Mouse (Mus musculus) embryo, embryonic 11.5 days (tissue): ENCODE data around the gene Npas3.

Source experiments
- DNase-seq: peaks from one replicate; pipeline ENCODE4 v3.0.0-alpha.2; 2012; ENCODE audit warnings: low read depth, low spot score

The Npas3 gene

GRCm38 (mm10) chr12:53294011-53294410 is 45.5 kb downstream of the Npas3 start:
- DNase-seq: no peak

GRCm38 (mm10) chr12:53295747-53296146 is 47.3 kb downstream of the Npas3 start:
- DNase-seq: no peak

DNA sequence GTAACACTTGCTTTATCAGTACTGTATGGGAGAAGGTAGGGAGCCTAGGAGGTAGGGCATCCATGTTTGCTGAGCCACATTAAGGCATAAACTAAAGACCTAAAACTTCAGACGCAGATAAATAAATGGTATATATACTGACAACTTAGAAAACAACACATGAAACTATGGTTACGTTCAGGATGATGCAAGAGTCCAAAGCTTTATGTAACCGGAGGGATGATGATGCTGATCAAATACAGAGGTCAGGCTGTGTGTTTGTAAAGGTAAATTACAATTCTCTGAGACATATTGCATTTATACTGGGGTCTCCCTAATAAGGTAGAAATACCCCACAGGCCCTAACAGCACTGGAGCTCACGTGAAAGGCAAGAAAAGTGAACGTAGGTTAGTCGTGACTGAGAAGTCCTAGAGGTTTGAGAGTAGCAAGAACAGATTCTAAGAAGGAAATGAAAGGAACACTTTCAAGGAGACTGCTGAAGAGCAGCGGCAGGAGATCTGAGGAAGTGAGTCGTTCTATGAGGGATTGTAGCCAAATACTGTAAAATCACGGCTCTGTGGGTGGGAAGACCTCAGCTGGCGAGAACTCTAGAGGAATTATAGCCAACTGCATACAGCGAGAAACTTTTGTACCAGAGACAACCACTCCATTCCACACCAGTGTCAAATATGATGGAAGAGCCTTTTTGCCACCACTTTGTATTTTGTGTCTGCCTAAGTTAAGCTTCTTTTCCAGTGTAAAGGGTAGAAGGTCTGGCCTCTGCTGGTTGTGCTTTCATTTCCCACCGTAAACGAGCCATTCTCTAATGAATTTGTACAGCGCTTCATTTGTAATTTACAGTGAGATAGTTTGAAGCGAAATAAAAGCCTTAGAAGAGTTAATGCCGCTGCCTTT is 49.7 kb downstream of the Npas3 start:
- no peak for DNase-seq

GRCm38 (mm10) chr12:53300964-53301363 is 52.5 kb downstream of the Npas3 start:
- peak; percentile 35 for DNase-seq

DNA sequence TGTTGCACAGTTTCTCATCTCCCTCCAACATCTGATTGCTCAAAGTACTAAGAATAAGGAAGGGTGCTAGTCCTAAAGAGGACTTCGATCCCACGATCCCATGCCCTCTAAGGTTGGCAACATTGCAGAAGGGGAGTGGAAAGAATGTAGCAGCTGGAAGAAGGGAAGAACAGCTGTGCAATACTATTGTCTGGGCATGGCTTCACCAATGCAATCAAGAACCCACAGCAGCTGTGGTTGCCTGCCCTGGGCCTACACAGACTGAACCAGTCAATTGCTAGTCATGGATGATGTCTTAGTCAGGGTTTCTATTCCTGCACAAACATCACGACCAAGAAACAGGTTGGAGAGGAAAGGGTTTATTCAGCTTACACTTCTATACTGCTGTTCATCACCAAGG is 53.7 kb downstream of the Npas3 start:
- no peak for DNase-seq

DNA sequence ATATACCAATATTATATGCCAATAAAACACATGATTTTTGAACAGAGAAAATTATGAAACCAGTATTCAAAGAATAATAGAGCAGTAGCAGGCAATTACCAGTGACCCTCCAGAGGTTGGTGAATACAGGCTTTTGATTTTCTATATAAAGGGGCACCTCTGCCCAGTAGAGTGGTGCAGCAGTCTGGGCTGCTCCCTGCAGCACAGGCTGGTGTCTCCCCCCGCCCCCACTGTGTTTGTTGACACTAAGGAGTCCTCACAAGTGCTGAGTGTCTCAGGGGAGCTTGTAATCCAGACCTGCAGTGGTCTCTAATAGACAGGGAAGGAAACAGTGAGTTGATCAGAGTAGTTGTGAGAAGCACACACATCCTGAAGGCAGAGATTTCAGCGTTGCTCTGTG is 68.2 kb downstream of the Npas3 start:
- DNase-seq: no peak

GRCm38 (mm10) chr12:53317801-53318200 is 69.3 kb downstream of the Npas3 start:
- DNase-seq: no peak

DNA sequence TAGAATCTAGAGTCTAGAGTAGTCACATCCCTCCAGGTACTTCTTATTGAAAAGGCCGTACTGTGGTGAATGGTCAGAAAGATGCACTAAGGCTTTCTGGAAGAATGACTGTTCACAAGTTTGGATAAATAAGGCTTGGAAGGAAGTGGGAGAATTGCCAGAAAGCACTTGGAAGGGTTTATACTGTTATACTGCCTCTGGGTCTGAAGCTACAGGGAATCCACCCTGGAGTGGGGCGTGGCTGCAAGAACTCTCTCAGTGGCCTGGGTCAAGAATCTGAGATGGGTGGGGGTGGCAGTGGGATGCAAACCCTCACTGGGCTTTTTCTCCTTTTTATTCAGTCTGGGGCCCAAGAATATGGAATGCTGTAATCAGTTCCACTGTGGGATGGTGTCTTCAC is 72.0 kb downstream of the Npas3 start:
- DNase-seq: no peak

DNA sequence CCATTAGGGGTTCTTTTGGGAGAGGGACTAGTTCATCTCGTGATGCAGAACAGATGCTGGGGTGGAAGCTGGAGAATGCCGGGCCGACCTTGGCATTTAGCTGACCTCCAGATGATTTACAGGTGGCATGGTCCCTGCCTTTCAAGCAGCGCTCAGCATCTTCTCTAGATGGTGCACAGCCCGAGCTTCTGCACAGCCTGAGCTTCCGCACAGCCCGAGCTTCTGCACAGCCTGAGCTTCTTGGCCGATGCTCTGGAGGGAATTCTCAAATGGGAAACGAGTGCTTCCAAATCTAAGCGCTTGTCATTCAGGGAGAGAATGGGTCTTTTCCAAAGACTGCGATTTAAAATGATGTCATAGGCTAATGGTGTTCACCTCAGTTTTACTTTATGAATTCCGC is 72.5 kb downstream of the Npas3 start:
- DNase-seq: no peak

DNA sequence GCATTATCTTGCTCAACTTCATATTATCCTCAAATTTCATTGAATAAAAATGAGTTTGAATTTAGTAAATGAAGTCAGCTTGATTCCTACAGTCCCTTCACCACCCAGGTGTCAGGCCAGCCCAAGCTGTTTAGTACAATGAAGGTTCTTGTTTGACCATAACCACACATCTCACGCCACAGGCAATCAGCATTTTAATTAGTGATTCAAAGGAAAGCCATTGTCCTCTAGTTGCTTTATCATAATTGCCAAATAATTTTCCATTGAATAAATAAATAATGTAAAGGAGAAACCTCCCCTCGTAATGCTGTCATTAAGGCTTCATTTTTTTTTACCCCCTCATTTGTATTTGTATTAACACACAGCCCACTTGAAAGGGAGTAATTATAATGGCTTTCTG is 73.5 kb downstream of the Npas3 start:
- DNase-seq: no peak

DNA sequence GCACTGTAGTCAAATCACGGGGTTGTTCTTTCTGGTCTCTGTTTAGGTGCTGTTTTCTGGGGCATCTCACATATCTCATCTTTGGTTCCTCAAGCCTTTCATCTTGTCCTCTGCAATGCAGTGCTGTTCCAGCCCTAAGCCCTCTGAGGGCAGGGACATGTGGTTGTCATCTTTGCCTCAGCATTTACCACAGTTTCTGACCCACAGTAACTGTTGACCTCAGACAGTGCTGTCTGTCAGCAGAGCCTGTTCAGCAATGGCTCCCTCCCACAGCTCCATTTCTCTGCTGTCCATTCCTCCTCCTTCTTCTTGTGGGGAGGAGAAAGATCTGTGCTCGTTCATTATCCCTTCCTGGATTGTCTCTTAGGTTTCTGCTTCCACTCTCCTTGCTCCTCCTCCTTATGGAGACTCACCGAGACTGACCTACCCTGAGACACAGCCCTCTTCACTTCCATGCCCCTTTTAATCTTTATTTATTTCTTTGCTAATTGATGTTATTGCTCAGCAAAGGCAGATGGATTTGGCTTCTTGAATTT is 79.2 kb downstream of the Npas3 start:
- no peak for DNase-seq

- no peak for DNase-seq
These were observed 79.8 kb downstream of the Npas3 start for GRCm38 (mm10) chr12:53328257-53328736.

GRCm38 (mm10) chr12:53330141-53330540 is 81.7 kb downstream of the Npas3 start:
- no peak for DNase-seq

GRCm38 (mm10) chr12:53331391-53331790 is 82.9 kb downstream of the Npas3 start:
- DNase-seq: no peak

DNA sequence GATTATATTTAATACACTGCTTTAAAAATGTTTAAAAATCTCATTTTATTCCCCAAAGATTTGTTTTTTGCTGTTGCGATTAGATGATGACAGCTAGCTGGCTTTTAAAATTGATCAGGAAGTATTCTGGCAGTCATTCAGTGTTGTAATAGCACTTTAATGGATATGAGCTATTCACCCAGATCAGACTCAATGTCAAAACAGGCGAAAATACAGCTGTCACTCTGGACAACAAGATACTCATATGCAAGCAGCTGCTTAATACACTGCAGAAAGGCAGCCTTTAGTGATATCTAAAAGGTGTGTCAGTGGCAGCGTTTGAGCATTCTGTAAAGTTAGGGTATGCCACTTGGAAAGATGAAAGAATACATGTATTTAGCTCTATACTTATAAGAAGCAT is 83.3 kb downstream of the Npas3 start:
- DNase-seq: no peak

GRCm38 (mm10) chr12:53333251-53333650 is 84.8 kb downstream of the Npas3 start:
- DNase-seq: no peak

GRCm38 (mm10) chr12:53338349-53338948 is 90.0 kb downstream of the Npas3 start:
- no peak for DNase-seq

- DNase-seq: no peak
These were observed 94.3 kb downstream of the Npas3 start for GRCm38 (mm10) chr12:53342741-53343140.

- DNase-seq: no peak
These were observed 103.4 kb downstream of the Npas3 start for GRCm38 (mm10) chr12:53351860-53352259.

DNA sequence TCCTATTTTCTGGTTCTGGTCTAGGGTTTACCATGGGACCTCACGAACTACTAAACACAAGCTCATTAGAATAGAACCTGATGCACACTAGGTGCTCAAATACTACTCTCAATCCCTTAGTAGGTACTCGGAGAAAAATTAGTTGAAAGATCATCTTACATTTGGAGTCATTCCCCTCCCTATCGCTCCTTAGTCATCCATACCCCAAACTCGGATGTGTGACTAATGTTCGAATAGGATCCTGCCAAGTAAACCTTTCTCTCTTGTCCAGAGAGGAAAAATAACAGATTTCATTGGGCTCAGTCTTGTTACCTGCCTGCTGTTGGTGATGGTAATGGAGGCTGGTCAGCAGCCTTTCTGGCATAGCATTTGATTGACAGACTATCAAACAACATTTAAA is 117.3 kb downstream of the Npas3 start:
- DNase-seq: no peak

GRCm38 (mm10) chr12:53384851-53385250 is 136.4 kb downstream of the Npas3 start:
- DNase-seq: no peak

GRCm38 (mm10) chr12:53405856-53406255 is 157.4 kb downstream of the Npas3 start:
- no peak for DNase-seq

DNA sequence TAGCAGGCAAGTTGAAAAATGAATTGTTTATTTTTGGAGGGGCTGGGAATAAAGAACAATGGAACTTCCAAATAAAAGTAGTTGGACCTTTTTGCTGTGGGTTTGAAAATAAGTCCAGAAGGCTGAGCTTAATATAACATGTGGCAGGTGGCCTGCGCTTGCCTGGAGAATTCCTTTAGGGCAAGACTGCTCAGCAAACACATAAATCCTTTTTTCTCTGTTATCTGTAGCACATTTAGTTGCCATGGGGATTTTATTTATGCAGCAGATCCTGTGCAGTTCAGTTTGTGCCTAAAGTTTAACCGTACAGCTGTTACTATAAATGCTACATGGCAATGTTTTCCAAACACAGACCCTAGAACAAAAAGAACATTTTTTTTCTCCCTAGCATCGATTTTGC is 159.3 kb downstream of the Npas3 start:
- DNase-seq: peak; percentile 29
